Mouse (Mus musculus) forebrain, embryonic 11.5 days (tissue): ENCODE results near the gene Fez2. TPM values are rescaled to one million over a fixed set of nuclear protein-coding genes. Genes with fewer than 3 reads are reported as not detected.

Experiments used
- ATAC-seq: fragments of 200-750 bp; cut with Nextera tagmentation; replicated peaks from 2 replicates; pipeline ENCODE4 v1.8.0; 2017; ENCODE audit warnings: moderate TSS enrichment; ENCODE audit not compliant: low FRiP score
- DNase-seq: peaks from one replicate; pipeline ENCODE4 v3.0.0-alpha.2; 2017; ENCODE audit warnings: low spot score
- H3K27ac ChIP-seq: fragments of 300-500 bp; sonication (generic); 2 replicates; pipeline ENCODE4 v1.5.1; 2014; ENCODE audit warnings: low read depth, low read length
- H3K27me3 ChIP-seq: fragments of 300-500 bp; sonication (generic); 2 replicates; pipeline ENCODE4 v1.6.1; 2014; ENCODE audit warnings: mild to moderate bottlenecking, low read length, mixed read lengths; ENCODE audit not compliant: control insufficient read depth, insufficient read depth
- H3K36me3 ChIP-seq: fragments of 300-500 bp; sonication (generic); 2 replicates; pipeline ENCODE4 v1.6.1; 2014; ENCODE audit warnings: mild to moderate bottlenecking, low read length, moderate library complexity, mixed read lengths; ENCODE audit not compliant: control insufficient read depth, insufficient read depth
- H3K4me1 ChIP-seq: fragments of 300-500 bp; sonication (generic); replicated peaks from 2 replicates; pipeline ENCODE4 v1.6.1; 2014; ENCODE audit warnings: low read length, mixed read lengths; ENCODE audit not compliant: control insufficient read depth, insufficient read depth
- H3K4me2 ChIP-seq: fragments of 300-500 bp; sonication (generic); 2 replicates; pipeline ENCODE4 v1.6.1; 2014; ENCODE audit warnings: low read depth, mild to moderate bottlenecking, low read length, moderate library complexity, mixed read lengths; ENCODE audit not compliant: severe bottlenecking
- H3K4me3 ChIP-seq: fragments of 300-500 bp; sonication (generic); 2 replicates; pipeline ENCODE4 v1.5.1; 2014; ENCODE audit warnings: low read depth, low read length
- H3K9ac ChIP-seq: fragments of 300-500 bp; sonication (generic); 2 replicates; pipeline ENCODE4 v1.6.1; 2014; ENCODE audit warnings: low read length
- H3K9me3 ChIP-seq: fragments of 300-500 bp; sonication (generic); 2 replicates; pipeline ENCODE4 v1.6.1; 2016; ENCODE audit warnings: low read length, mixed read lengths; ENCODE audit not compliant: control insufficient read depth
- WGBS: fragments of 180-500 bp; shearing (Covaris S2); extraction: QIAGEN DNeasy Blood & Tissue Kit; methylation state at CpG from one replicate; pipeline ENCODE4 v1.1.7; 2014; 5-methylcytosine and 5-hydroxymethylcytosine counted together
- polyA plus RNA-seq: library from polyadenylated mRNA; unstranded; fragments of >200 nt; fragmentation: Nextera tagmentation; extraction: Ambion mirVana; gene quantifications from 2 replicates; pipeline ENCODE4 v1.2.1, GENCODE M21; 2014

Gene Fez2
- polyA plus RNA-seq = 35.7 and 39.4 TPM in 2 replicates

- peak; percentile 96 for DNase-seq
- peak within 1 kb of the TSS; percentile 87 for H3K27ac ChIP-seq
- 1% methylated on average over 41 of the region's 67 CpGs for WGBS
Observed at GRCm38 (mm10) chr17:78417381-78418281, at the start of gene Fez2. Gene Fez2, minus strand, starts transcription at chr17:78418152.

GRCm38 (mm10) chr17:78465500-78465899 is 47.5 kb upstream of the Fez2 start:
- Histone ChIP-seq H3K27ac (no peak overlapping the region), H3K4me3 (no peak overlapping the region), H3K36me3 (no peaks in the 10 kb centered on the region), H3K27me3 (no peaks in the 10 kb centered on the region), H3K4me1 (no peaks in the 10 kb centered on the region), H3K9me3 (no peaks in the 10 kb centered on the region; the same call in 1 of the 2 replicates), H3K9ac (no peak overlapping the region), H3K4me2 (no peak overlapping the region)
- DNase-seq = no peak
- 87% methylated on average over 8 of the region's 8 CpGs for WGBS
- ATAC-seq = no peak

More at GRCm38 (mm10) chr17:78417381-78418281, at the start of gene Fez2:
- Histone ChIP-seq H3K4me3 (peak within 1 kb of the TSS; percentile 77), H3K4me1 (no peaks in the 10 kb centered on the region), H3K36me3 (no peaks in the 10 kb centered on the region), H3K9me3 (no peaks in the 10 kb centered on the region), H3K27me3 (no peaks in the 10 kb centered on the region), H3K9ac (peak within 1 kb of the TSS; percentile 80), H3K4me2 (peak within 1 kb of the TSS; percentile 75)
- peak; percentile 97 for ATAC-seq

GRCm38 (mm10) chr17:78465071-78465470 is 47.1 kb upstream of the Fez2 start:
- 87% methylated on average over 3 of the region's 3 CpGs for WGBS
- no peaks in the 10 kb centered on the region for H3K36me3 ChIP-seq
- no peaks in the 10 kb centered on the region for H3K4me1 ChIP-seq
- no peak overlapping the region for H3K4me3 ChIP-seq
- H3K27me3 ChIP-seq = no peaks in the 10 kb centered on the region
- no peak overlapping the region for H3K9ac ChIP-seq
- ATAC-seq = no peak
- no peak for DNase-seq
- H3K27ac ChIP-seq = no peak overlapping the region
- no peak overlapping the region for H3K4me2 ChIP-seq
- H3K9me3 ChIP-seq = peaks cover 3% of the 10 kb centered on the region; the same call in 1 of the 2 replicates

- Histone ChIP-seq H3K4me3 (no peak overlapping the region), H3K4me2 (no peak overlapping the region), H3K9me3 (peaks cover 3% of the 10 kb centered on the region; the same call in 1 of the 2 replicates), H3K4me1 (no peaks in the 10 kb centered on the region), H3K9ac (no peak overlapping the region), H3K27ac (no peak overlapping the region), H3K27me3 (no peaks in the 10 kb centered on the region), H3K36me3 (no peaks in the 10 kb centered on the region)
- WGBS = 76% methylated on average over 8 of the region's 8 CpGs
- ATAC-seq = no peak
- no peak for DNase-seq
Observed at GRCm38 (mm10) chr17:78460140-78460539, 42.2 kb upstream of the Fez2 start.

GRCm38 (mm10) chr17:78455556-78455955 is 37.6 kb upstream of the Fez2 start:
- Histone ChIP-seq H3K9me3 (peaks cover 3% of the 10 kb centered on the region; the same call in 1 of the 2 replicates), H3K27ac (no peak overlapping the region), H3K36me3 (no peaks in the 10 kb centered on the region), H3K4me1 (no peaks in the 10 kb centered on the region), H3K9ac (no peak overlapping the region), H3K4me3 (no peak overlapping the region), H3K4me2 (no peak overlapping the region), H3K27me3 (no peaks in the 10 kb centered on the region)
- no peak for DNase-seq
- ATAC-seq = 0 out of 2 replicates have a peak, but pooled peaks have one; percentile 13
- 86% methylated on average over 9 of the region's 9 CpGs for WGBS

GRCm38 (mm10) chr17:78455114-78455513 is 37.2 kb upstream of the Fez2 start:
- ATAC-seq (peak; percentile 66; the same call in 1 of the 2 replicates), DNase-seq (peak; percentile 81)
- Histone ChIP-seq H3K27ac (no peak overlapping the region), H3K9me3 (no peaks in the 10 kb centered on the region; the same call in 1 of the 2 replicates), H3K27me3 (no peaks in the 10 kb centered on the region), H3K4me1 (no peaks in the 10 kb centered on the region), H3K9ac (no peak overlapping the region), H3K36me3 (no peaks in the 10 kb centered on the region), H3K4me3 (no peak overlapping the region), H3K4me2 (no peak overlapping the region)
- WGBS = 42% methylated on average over 11 of the region's 11 CpGs

GRCm38 (mm10) chr17:78454189-78454977 is 36.4 kb upstream of the Fez2 start:
- H3K9me3 ChIP-seq = no peaks in the 10 kb centered on the region
- no peak overlapping the region for H3K4me2 ChIP-seq
- ATAC-seq = peak; percentile 67
- no peaks in the 10 kb centered on the region for H3K27me3 ChIP-seq
- 67% methylated on average over 21 of the region's 21 CpGs for whole genome bisulfite sequencing
- H3K36me3 ChIP-seq = no peaks in the 10 kb centered on the region
- H3K4me3 ChIP-seq = no peak overlapping the region
- DNase-seq = no peak
- no peak overlapping the region for H3K27ac ChIP-seq
- H3K4me1 ChIP-seq = no peaks in the 10 kb centered on the region
- H3K9ac ChIP-seq = no peak overlapping the region

GRCm38 (mm10) chr17:78453529-78453928 is 35.6 kb upstream of the Fez2 start:
- 86% methylated on average over 5 of the region's 5 CpGs for WGBS
- Histone ChIP-seq H3K9ac (no peak overlapping the region), H3K36me3 (no peaks in the 10 kb centered on the region), H3K4me2 (no peak overlapping the region), H3K27ac (no peak overlapping the region), H3K4me1 (no peaks in the 10 kb centered on the region), H3K9me3 (no peaks in the 10 kb centered on the region), H3K27me3 (no peaks in the 10 kb centered on the region), H3K4me3 (no peak overlapping the region)
- no peak for ATAC-seq
- no peak for DNase-seq
